Mouse (Mus musculus) hindbrain, embryonic 16.5 days (tissue): ENCODE data around the gene Plxnb2. TPM values are rescaled to one million over a fixed set of nuclear protein-coding genes. Genes with fewer than 3 reads are reported as not detected.

Source experiments
- ATAC-seq: fragments of 200-750 bp; cut with Nextera tagmentation; 2 replicates; pipeline ENCODE4 v1.8.0; 2017; ENCODE audit warnings: moderate TSS enrichment, moderate library complexity
- H3K27ac ChIP-seq: fragments of 300-500 bp; sonication (generic); 2 replicates; pipeline ENCODE4 v1.5.1; 2014; ENCODE audit warnings: low read depth, mild to moderate bottlenecking, control low read depth, low read length, moderate library complexity
- H3K27me3 ChIP-seq: fragments of 300-500 bp; sonication (generic); replicated peaks from 2 replicates; pipeline ENCODE4 v1.6.1; 2014; ENCODE audit warnings: low read length; ENCODE audit not compliant: control insufficient read depth, insufficient read depth
- H3K36me3 ChIP-seq: fragments of 300-500 bp; sonication (generic); 2 replicates; pipeline ENCODE4 v1.6.1; 2014; ENCODE audit warnings: mild to moderate bottlenecking, low read length, moderate library complexity, mixed read lengths; ENCODE audit not compliant: control insufficient read depth, insufficient read depth
- H3K4me1 ChIP-seq: fragments of 300-500 bp; sonication (generic); 2 replicates; pipeline ENCODE4 v1.6.1; 2014; ENCODE audit warnings: low read depth, low read length; ENCODE audit not compliant: control insufficient read depth, insufficient read depth
- H3K4me2 ChIP-seq: fragments of 300-500 bp; sonication (generic); 2 replicates; pipeline ENCODE4 v1.6.1; 2014; ENCODE audit warnings: mild to moderate bottlenecking, low read length, control low read depth, moderate library complexity
- H3K4me3 ChIP-seq: fragments of 300-500 bp; sonication (generic); 2 replicates; pipeline ENCODE4 v1.5.1; 2014; ENCODE audit warnings: mild to moderate bottlenecking, low read length, control low read depth, moderate library complexity
- H3K9ac ChIP-seq: fragments of 300-500 bp; sonication (generic); 2 replicates; pipeline ENCODE4 v1.6.1; 2014; ENCODE audit warnings: low read depth, mild to moderate bottlenecking, control low read depth, low read length, moderate library complexity
- H3K9me3 ChIP-seq: fragments of 300-500 bp; sonication (generic); 2 replicates; pipeline ENCODE4 v1.6.1; 2014; ENCODE audit warnings: mild to moderate bottlenecking, low read length, moderate library complexity; ENCODE audit not compliant: control insufficient read depth
- WGBS: fragments of 180-500 bp; shearing (Covaris S2); extraction: QIAGEN DNeasy Blood & Tissue Kit; methylation state at CpG from one replicate; pipeline ENCODE4 v1.1.7; 2014; 5-methylcytosine and 5-hydroxymethylcytosine counted together
- microRNA-seq: library from miRNA; unstranded; fragments of <30 nt; microRNA quantifications from one replicate; pipeline ENCODE4, GENCODE M21; 2017
- polyA plus RNA-seq: library from polyadenylated mRNA; unstranded; fragments of >200 nt; fragmentation: Nextera tagmentation; extraction: Ambion mirVana; gene quantifications from 2 replicates; pipeline ENCODE4 v1.2.1, GENCODE M21; 2015

The Plxnb2 gene
- polyA plus RNA-seq, 1 experiment from 2014 or later, result 85.2 TPM

- ATAC-seq, result no peak
- Histone ChIP-seq H3K4me3 (no peak overlapping the region), H3K36me3 (peaks cover 70% of the 10 kb centered on the region), H3K27me3 (no peaks in the 10 kb centered on the region), H3K27ac (no peak overlapping the region), H3K9ac (no peak overlapping the region; the same call in 1 of the 2 replicates), H3K9me3 (no peaks in the 10 kb centered on the region), H3K4me2 (no peak overlapping the region), H3K4me1 (no peaks in the 10 kb centered on the region)
- WGBS, result 92% methylated on average over 13 of the region's 13 CpGs
Measured at GRCm38 (mm10) chr15:89106073-89106472, 74.5 kb downstream of the Plxnb2 start.

Small RNA genes lying within 50 kb of the gene (microRNA-seq; reads per million reads assigned to microRNA genes)
- 6.2 reads per million, percentile 20 among the genes with 10 or more reads in this experiment for gene Mir6958
- 0.83 reads per million for gene Mir7118

Other genes with a start within 250 kb of the Plxnb2 start
- 0.06 and 0.13 TPM in 2 replicates for gene Ttll8, start 226.4 kb downstream of the Plxnb2 start, polyA plus RNA-seq
- gene Mlc1, start 201.8 kb downstream of the Plxnb2 start, polyA plus RNA-seq, result 39.1 and 52.9 TPM in 2 replicates
- gene Mov10l1, start 197.9 kb downstream of the Plxnb2 start, polyA plus RNA-seq, result 0.05 and 0.09 TPM in 2 replicates
- 9.5 and 11.9 TPM in 2 replicates for gene Panx2, start 121.1 kb downstream of the Plxnb2 start, polyA plus RNA-seq
- 39.2 and 39.5 TPM in 2 replicates for gene Trabd, start 105.7 kb downstream of the Plxnb2 start, polyA plus RNA-seq
- gene Selenoo, start 91.7 kb downstream of the Plxnb2 start, polyA plus RNA-seq, result 16.4 and 17.9 TPM in 2 replicates
- 15.2 and 16.4 TPM in 2 replicates for gene Tubgcp6, start 57.7 kb downstream of the Plxnb2 start, polyA plus RNA-seq
- 27.3 and 29.2 TPM in 2 replicates for gene Hdac10, start 52.1 kb downstream of the Plxnb2 start, polyA plus RNA-seq
- 4.1 and 4.4 TPM in 2 replicates for gene Mapk12, start 40.1 kb downstream of the Plxnb2 start, polyA plus RNA-seq
- gene Mapk11, start 31.2 kb downstream of the Plxnb2 start, polyA plus RNA-seq, result 23.7 and 28.3 TPM in 2 replicates
- 86.6 and 93.2 TPM in 2 replicates for gene Dennd6b, start 15.7 kb upstream of the Plxnb2 start, polyA plus RNA-seq
- 59.4 and 71.5 TPM in 2 replicates for gene Ppp6r2, start 30.8 kb upstream of the Plxnb2 start, polyA plus RNA-seq
- 93.2 and 102 TPM in 2 replicates for gene Sbf1, start 134.5 kb upstream of the Plxnb2 start, polyA plus RNA-seq
- not detected in 2 replicates for gene Adm2, start 141.9 kb upstream of the Plxnb2 start, polyA plus RNA-seq
- not detected in 2 replicates for gene Miox, start 153.6 kb upstream of the Plxnb2 start, polyA plus RNA-seq
- gene Lmf2, start 174.9 kb upstream of the Plxnb2 start, polyA plus RNA-seq, result 33.0 and 38.5 TPM in 2 replicates
- gene Ncaph2, start 174.9 kb upstream of the Plxnb2 start, polyA plus RNA-seq, result 115 and 122 TPM in 2 replicates
- 16.7 and 20.2 TPM in 2 replicates for gene Sco2, start 193.1 kb upstream of the Plxnb2 start, polyA plus RNA-seq
- gene Tymp, start 196.3 kb upstream of the Plxnb2 start, polyA plus RNA-seq, result 2.6 TPM in 2 replicates
- 4.8 and 5.4 TPM in 2 replicates for gene Odf3b, start 198.5 kb upstream of the Plxnb2 start, polyA plus RNA-seq
- 0.08 TPM in 1 of 2 replicates, not detected in the other for gene Klhdc7b, start 204.1 kb upstream of the Plxnb2 start, polyA plus RNA-seq
- not detected in 2 replicates for gene Syce3, start 229.7 kb upstream of the Plxnb2 start, polyA plus RNA-seq
- 0.60 and 1.4 TPM in 2 replicates for gene Cpt1b, start 245.1 kb upstream of the Plxnb2 start, polyA plus RNA-seq
- 5.3 and 5.9 TPM in 2 replicates for gene C730034F03Rik, start 248.8 kb upstream of the Plxnb2 start, polyA plus RNA-seq
- 0.11 TPM in 1 of 2 replicates, not detected in the other for gene Gm44502, start 248.9 kb upstream of the Plxnb2 start, polyA plus RNA-seq
- gene Chkb, start 249.1 kb upstream of the Plxnb2 start, polyA plus RNA-seq, result 82.1 and 85.6 TPM in 2 replicates